Mouse (Mus musculus) cerebellum, adult 2 months (tissue): ENCODE measurements around the gene Kcna6. TPM values are rescaled to one million over a fixed set of nuclear protein-coding genes. Genes with fewer than 3 reads are reported as not detected.
A peak's percentile ranks its signal among the peaks of the same experiment; 100 is the strongest.

Source experiments
- DNase-seq, 2 experiments: peaks; one replicate each; pipeline ENCODE4 v3.0.0; 2021
- H3K27ac ChIP-seq: fragments of 200-500 bp; 2 replicates; pipeline ENCODE4 v1.5.1; 2012; ENCODE audit warnings: low read length, control low read depth, inconsistent platforms; ENCODE audit not compliant: insufficient read depth
- H3K27me3 ChIP-seq: fragments of 200-500 bp; 2 replicates; pipeline ENCODE4 v1.6.1; 2012; ENCODE audit warnings: inconsistent platforms, mild to moderate bottlenecking, low read length, moderate library complexity; ENCODE audit not compliant: control insufficient read depth, insufficient read depth
- H3K4me1 ChIP-seq: fragments of 200-500 bp; 2 replicates; pipeline ENCODE4 v1.6.1; 2011; ENCODE audit warnings: low read length; ENCODE audit not compliant: control insufficient read depth, insufficient read depth
- H3K4me3 ChIP-seq: fragments of 200-500 bp; replicated peaks from 2 replicates; pipeline ENCODE3; 2011; ENCODE audit warnings: mild to moderate bottlenecking, low read depth, low read length, control low read depth; ENCODE audit not compliant: insufficient read depth
- CTCF ChIP-seq: fragments of 200-500 bp; IDR thresholded peaks from 2 replicates; pipeline ENCODE4 v1.5.1; 2011; ENCODE audit warnings: low read depth, mild to moderate bottlenecking, control low read depth, low read length, moderate library complexity, borderline replicate concordance; ENCODE audit not compliant: insufficient read depth
- POLR2A ChIP-seq: fragments of 200-500 bp; IDR thresholded peaks from 2 replicates; pipeline ENCODE4 v1.6.1; 2011; ENCODE audit warnings: low read length, control low read depth, borderline replicate concordance; ENCODE audit not compliant: insufficient read depth
- WGBS: fragments of 180-500 bp; shearing (Covaris S2); methylation state at CpG from one replicate; pipeline ENCODE4 v1.1.7; 2018; 5-methylcytosine and 5-hydroxymethylcytosine counted together
- polyA plus RNA-seq: library from polyadenylated mRNA; depleted of rRNA; stranded (reverse); fragments of >200 nt; gene quantifications from 2 replicates; pipeline ENCODE4 v1.2.3, GENCODE M21; 2012; rRNA removed

The Kcna6 gene
- polyA plus RNA-seq, 1 experiment: 47.3 TPM

DNA sequence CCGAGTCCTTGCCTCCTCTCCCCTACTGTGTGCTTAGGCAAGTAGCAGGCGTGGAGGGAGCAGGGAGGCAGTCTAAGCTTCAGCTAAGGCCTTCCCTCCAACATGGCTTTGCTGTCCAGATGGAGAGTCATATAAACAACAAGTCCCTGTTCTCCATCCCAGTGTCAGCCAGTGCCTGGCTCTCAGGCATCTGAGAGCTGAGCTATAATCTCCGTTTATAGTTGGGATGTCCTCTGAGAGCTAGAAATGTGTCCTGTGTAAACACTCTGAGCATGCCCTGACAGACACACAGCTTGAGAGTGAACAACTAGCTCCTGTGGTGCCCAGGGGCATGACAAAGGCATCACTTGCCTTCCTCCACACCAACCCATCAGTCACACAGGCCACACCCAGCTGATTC lies 55.3 kb downstream of the Kcna6 start:
- 79% methylated on average over 3 of the region's 3 CpGs for WGBS
- TF ChIP-seq POLR2A (no peak), CTCF (no peak)
- no peak for DNase-seq
- Histone ChIP-seq H3K4me1 (no peaks in the 10 kb centered on the region), H3K4me3 (no peak overlapping the region), H3K27me3 (no peaks in the 10 kb centered on the region), H3K27ac (no peak overlapping the region)

DNA sequence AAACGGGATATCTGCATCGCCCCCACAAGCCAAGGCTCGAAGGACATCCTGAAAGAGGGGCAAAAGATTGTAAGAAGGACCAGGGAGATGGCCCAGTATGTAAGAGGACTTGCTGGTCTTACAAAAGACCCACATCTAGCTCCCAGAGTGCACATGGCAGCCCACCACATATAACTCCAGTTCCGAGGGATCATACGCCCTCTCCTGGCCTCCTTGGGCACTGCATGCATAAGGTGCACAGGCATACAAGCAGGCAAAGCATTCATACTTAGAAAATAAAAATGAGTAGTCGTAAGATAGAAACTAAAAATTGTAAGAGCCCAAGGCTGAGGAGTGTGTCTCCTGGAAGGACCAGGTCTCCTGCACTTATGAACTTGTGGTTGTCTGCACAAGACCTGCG lies 61.5 kb downstream of the Kcna6 start:
- H3K4me3 ChIP-seq: no peak overlapping the region
- 70% methylated on average over 7 of the region's 7 CpGs for WGBS
- no peaks in the 10 kb centered on the region for H3K27me3 ChIP-seq
- H3K4me1 ChIP-seq: no peaks in the 10 kb centered on the region
- peak; percentile 24 to 48 for DNase-seq
- TF ChIP-seq CTCF: peak; percentile 63
- no peak for TF ChIP-seq POLR2A
- no peak overlapping the region for H3K27ac ChIP-seq

DNA sequence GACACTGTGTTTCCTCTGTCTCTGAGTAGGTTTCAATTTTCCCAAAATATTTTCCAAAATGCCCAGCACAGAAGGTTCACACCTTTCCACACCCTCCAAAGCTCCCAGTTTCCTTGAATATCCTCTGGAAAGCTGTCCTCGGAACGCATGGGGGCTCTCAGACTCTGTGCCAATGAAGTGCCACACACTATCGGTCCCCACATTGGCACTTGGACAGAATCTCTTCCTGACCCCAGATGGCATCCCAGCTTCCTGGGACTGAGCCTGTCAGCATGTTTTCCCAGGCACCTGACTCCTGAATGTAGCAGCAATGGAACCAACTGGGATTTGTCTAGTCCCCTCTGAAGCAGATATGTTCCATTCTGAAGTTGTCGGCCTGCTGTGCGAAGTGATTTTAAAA lies 73.5 kb downstream of the Kcna6 start:
- Histone ChIP-seq H3K27me3 (no peaks in the 10 kb centered on the region), H3K4me1 (peaks cover 13% of the 10 kb centered on the region; the same call in 1 of the 2 replicates), H3K27ac (no peak overlapping the region; the same call in 1 of the 2 replicates), H3K4me3 (no peak overlapping the region)
- WGBS: 20% methylated on average over 5 of the region's 5 CpGs
- TF ChIP-seq CTCF (no peak), POLR2A (no peak)
- peak; percentile 70 to 86 for DNase-seq

DNA sequence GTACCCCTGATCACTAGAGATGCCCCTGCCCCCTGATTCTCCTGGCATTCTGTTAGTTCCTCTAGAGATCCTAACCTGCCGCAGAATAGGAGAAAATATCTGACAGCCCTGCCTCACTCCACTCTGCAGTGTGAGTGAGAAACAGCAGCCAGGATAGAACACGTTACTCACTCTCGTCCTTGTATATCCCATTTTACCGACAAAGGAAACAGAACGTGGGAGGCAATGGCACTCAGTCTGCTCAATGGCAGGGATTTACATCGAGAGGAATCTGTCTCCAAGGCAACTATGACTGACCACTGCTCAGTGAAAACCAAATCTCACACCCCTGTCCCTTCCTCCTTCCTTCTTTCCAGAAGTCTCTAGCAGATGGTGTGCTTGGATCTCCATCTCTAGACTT lies 74.4 kb downstream of the Kcna6 start:
- 56% methylated on average over 6 of the region's 6 CpGs for WGBS
- Histone ChIP-seq H3K27me3 (no peaks in the 10 kb centered on the region), H3K4me3 (no peak overlapping the region), H3K27ac (no peak overlapping the region), H3K4me1 (peaks cover 13% of the 10 kb centered on the region; the same call in 1 of the 2 replicates)
- TF ChIP-seq CTCF (no peak), POLR2A (no peak)
- no peak for DNase-seq

DNA sequence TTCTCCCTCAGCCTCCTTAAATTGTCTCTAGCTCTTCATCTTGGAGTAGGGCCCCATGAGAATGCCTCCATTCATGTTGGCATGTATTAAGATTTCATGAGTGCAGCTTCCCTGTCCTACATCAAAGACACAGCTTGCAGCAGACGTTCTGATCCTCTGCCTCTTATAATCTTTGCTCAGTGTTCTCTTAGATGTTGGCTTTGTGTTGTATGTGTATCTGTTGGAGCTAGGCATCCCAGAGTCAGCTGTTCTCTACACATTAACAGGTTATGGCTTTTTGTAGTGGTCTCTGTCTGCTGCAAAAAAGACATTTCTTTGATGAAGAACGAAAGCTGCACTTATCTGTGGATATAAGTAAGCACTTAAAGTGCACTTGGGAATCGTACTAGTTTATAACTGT lies 75.9 kb downstream of the Kcna6 start:
- Histone ChIP-seq H3K27me3 (no peaks in the 10 kb centered on the region), H3K4me3 (no peak overlapping the region), H3K4me1 (peaks cover 13% of the 10 kb centered on the region; the same call in 1 of the 2 replicates), H3K27ac (no peak overlapping the region)
- 86% methylated on average over 3 of the region's 3 CpGs for WGBS
- no peak for DNase-seq
- TF ChIP-seq CTCF: no peak
- TF ChIP-seq POLR2A: no peak

Other genes with a start within 250 kb of the Kcna6 start
- gene Kcna5, start 205.3 kb downstream of the Kcna6 start, polyA plus RNA-seq: 0.80 and 1.0 TPM in 2 replicates
- 71.1 and 72.6 TPM in 2 replicates for gene Kcna1, start 94.3 kb downstream of the Kcna6 start, polyA plus RNA-seq
- gene Ndufa9, start 108.5 kb upstream of the Kcna6 start, polyA plus RNA-seq: 187 and 190 TPM in 2 replicates
- 0.05 and 0.10 TPM in 2 replicates for gene Akap3, start 112.4 kb upstream of the Kcna6 start, polyA plus RNA-seq
- gene Dyrk4, start 181.2 kb upstream of the Kcna6 start, polyA plus RNA-seq: 0.10 and 0.23 TPM in 2 replicates
- gene Rad51ap1, start 198.9 kb upstream of the Kcna6 start, polyA plus RNA-seq: 5.5 and 6.6 TPM in 2 replicates
- 22.7 and 24.3 TPM in 2 replicates for gene D6Wsu163e, start 199.3 kb upstream of the Kcna6 start, polyA plus RNA-seq